Mouse (Mus musculus): ENCODE data around the gene Prkrip1. TPM values are rescaled to one million over a fixed set of nuclear protein-coding genes. Genes with fewer than 3 reads are reported as not detected.

The Prkrip1 gene
- polyA plus RNA-seq, 1 experiment from 2014 or later: 85.0 TPM

- H3K4me2 ChIP-seq (ENCODE audit: low read depth, severe bottlenecking): no peak overlapping the region
- H3K27ac ChIP-seq (replicated peaks; ENCODE audit: low read depth, low read length): no peak overlapping the region
- peaks cover 18% of the 10 kb centered on the region; the same call in 1 of the 2 replicates for H3K36me3 ChIP-seq (ENCODE audit: control insufficient read depth, insufficient read depth, low read length)
- no peaks in the 10 kb centered on the region for H3K4me1 ChIP-seq (ENCODE audit: control insufficient read depth, insufficient read depth, low read length)
- DNase-seq (ENCODE audit: low spot score) (no peak), ATAC-seq (ENCODE audit: insufficient number of reproducible peaks, low FRiP score, low TSS enrichment, low read depth) (no peak)
- H3K9ac ChIP-seq (ENCODE audit: low read length): no peak overlapping the region
- H3K9me3 ChIP-seq (ENCODE audit: control insufficient read depth, low read length): no peaks in the 10 kb centered on the region
- 85% methylated on average over 7 of the region's 7 CpGs for WGBS
- H3K27me3 ChIP-seq (ENCODE audit: control insufficient read depth, insufficient read depth, low read length): no peaks in the 10 kb centered on the region
- H3K4me3 ChIP-seq (ENCODE audit: low read depth, low read length): no peak overlapping the region
These were observed 6.9 kb downstream of the Prkrip1 start for GRCm38 (mm10) chr5:136191870-136192269.

- Histone ChIP-seq H3K9me3 (ENCODE audit: control insufficient read depth, low read length) (no peaks in the 10 kb centered on the region), H3K4me3 (ENCODE audit: low read depth, low read length) (no peak overlapping the region), H3K27ac (replicated peaks; ENCODE audit: low read depth, low read length) (no peak overlapping the region), H3K4me2 (ENCODE audit: low read depth, severe bottlenecking) (no peak overlapping the region), H3K27me3 (ENCODE audit: control insufficient read depth, insufficient read depth, low read length) (no peaks in the 10 kb centered on the region), H3K36me3 (ENCODE audit: control insufficient read depth, insufficient read depth, low read length) (peaks cover 12% of the 10 kb centered on the region), H3K9ac (ENCODE audit: low read length) (no peak overlapping the region), H3K4me1 (ENCODE audit: control insufficient read depth, insufficient read depth, low read length) (no peaks in the 10 kb centered on the region)
- DNase-seq (ENCODE audit: low spot score): peak; percentile 50
- no peak for ATAC-seq (ENCODE audit: insufficient number of reproducible peaks, low FRiP score, low TSS enrichment, low read depth)
- WGBS: 51% methylated on average over 4 of the region's 4 CpGs
These were observed 12.0 kb downstream of the Prkrip1 start for GRCm38 (mm10) chr5:136186723-136187122.

- Histone ChIP-seq H3K9me3 (ENCODE audit: control insufficient read depth, low read length) (no peaks in the 10 kb centered on the region), H3K27ac (replicated peaks; ENCODE audit: low read depth, low read length) (no peak overlapping the region), H3K4me2 (ENCODE audit: low read depth, severe bottlenecking) (no peak overlapping the region), H3K27me3 (ENCODE audit: control insufficient read depth, insufficient read depth, low read length) (no peaks in the 10 kb centered on the region), H3K4me1 (ENCODE audit: control insufficient read depth, insufficient read depth, low read length) (no peaks in the 10 kb centered on the region), H3K36me3 (ENCODE audit: control insufficient read depth, insufficient read depth, low read length) (peaks cover 20% of the 10 kb centered on the region), H3K9ac (ENCODE audit: low read length) (no peak overlapping the region), H3K4me3 (ENCODE audit: low read depth, low read length) (no peak overlapping the region)
- DNase-seq (ENCODE audit: low spot score) (no peak), ATAC-seq (ENCODE audit: insufficient number of reproducible peaks, low FRiP score, low TSS enrichment, low read depth) (no peak)
- WGBS: 92% methylated on average over 7 of the region's 7 CpGs
These were observed 15.0 kb downstream of the Prkrip1 start for GRCm38 (mm10) chr5:136183766-136184165.

GRCm38 (mm10) chr5:136182830-136183229 lies 15.9 kb downstream of the Prkrip1 start:
- Histone ChIP-seq H3K9me3 (ENCODE audit: control insufficient read depth, low read length) (no peaks in the 10 kb centered on the region), H3K4me1 (ENCODE audit: control insufficient read depth, insufficient read depth, low read length) (no peaks in the 10 kb centered on the region), H3K4me3 (ENCODE audit: low read depth, low read length) (no peak overlapping the region), H3K4me2 (ENCODE audit: low read depth, severe bottlenecking) (no peak overlapping the region), H3K27ac (replicated peaks; ENCODE audit: low read depth, low read length) (no peak overlapping the region), H3K27me3 (ENCODE audit: control insufficient read depth, insufficient read depth, low read length) (no peaks in the 10 kb centered on the region), H3K36me3 (ENCODE audit: control insufficient read depth, insufficient read depth, low read length) (peaks cover 16% of the 10 kb centered on the region), H3K9ac (ENCODE audit: low read length) (no peak overlapping the region)
- WGBS: 92% methylated on average over 4 of the region's 4 CpGs
- DNase-seq (ENCODE audit: low spot score): no peak
- ATAC-seq (ENCODE audit: insufficient number of reproducible peaks, low FRiP score, low TSS enrichment, low read depth): no peak

DNA sequence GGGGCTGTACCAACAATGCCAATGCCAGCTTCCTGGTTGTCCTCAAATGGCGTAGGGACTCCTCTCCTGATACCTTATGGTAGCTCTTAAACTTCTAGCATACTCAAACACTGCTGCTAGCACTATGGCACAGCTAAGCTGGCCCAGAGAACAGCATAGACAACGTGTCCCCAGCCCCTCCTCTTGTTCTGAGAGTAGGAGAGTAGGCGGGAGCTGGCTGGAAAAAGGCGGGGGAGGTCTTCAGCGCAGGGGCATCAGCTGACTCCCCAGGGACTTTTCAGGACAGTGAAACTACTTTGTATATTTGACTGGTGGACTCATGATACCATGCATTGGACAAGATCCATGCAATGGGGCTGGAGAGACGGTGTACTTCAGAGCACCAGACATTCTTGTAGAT lies 16.7 kb downstream of the Prkrip1 start:
- no peak for DNase-seq (ENCODE audit: low spot score)
- Histone ChIP-seq H3K4me3 (ENCODE audit: low read depth, low read length) (no peak overlapping the region), H3K9ac (ENCODE audit: low read length) (no peak overlapping the region), H3K4me1 (ENCODE audit: control insufficient read depth, insufficient read depth, low read length) (no peaks in the 10 kb centered on the region), H3K27me3 (ENCODE audit: control insufficient read depth, insufficient read depth, low read length) (no peaks in the 10 kb centered on the region), H3K9me3 (ENCODE audit: control insufficient read depth, low read length) (no peaks in the 10 kb centered on the region), H3K36me3 (ENCODE audit: control insufficient read depth, insufficient read depth, low read length) (peaks cover 16% of the 10 kb centered on the region), H3K4me2 (ENCODE audit: low read depth, severe bottlenecking) (no peak overlapping the region), H3K27ac (replicated peaks; ENCODE audit: low read depth, low read length) (no peak overlapping the region)
- 95% methylated on average over 6 of the region's 6 CpGs for WGBS
- no peak for ATAC-seq (ENCODE audit: insufficient number of reproducible peaks, low FRiP score, low TSS enrichment, low read depth)

GRCm38 (mm10) chr5:136181197-136181596 lies 17.6 kb downstream of the Prkrip1 start:
- Histone ChIP-seq H3K36me3 (ENCODE audit: control insufficient read depth, insufficient read depth, low read length) (peaks cover 16% of the 10 kb centered on the region), H3K4me2 (ENCODE audit: low read depth, severe bottlenecking) (no peak overlapping the region), H3K9ac (ENCODE audit: low read length) (no peak overlapping the region), H3K27me3 (ENCODE audit: control insufficient read depth, insufficient read depth, low read length) (no peaks in the 10 kb centered on the region), H3K9me3 (ENCODE audit: control insufficient read depth, low read length) (no peaks in the 10 kb centered on the region), H3K4me1 (ENCODE audit: control insufficient read depth, insufficient read depth, low read length) (no peaks in the 10 kb centered on the region), H3K27ac (replicated peaks; ENCODE audit: low read depth, low read length) (no peak overlapping the region), H3K4me3 (ENCODE audit: low read depth, low read length) (no peak overlapping the region)
- 95% methylated on average over 6 of the region's 6 CpGs for WGBS
- DNase-seq (ENCODE audit: low spot score) (no peak), ATAC-seq (ENCODE audit: insufficient number of reproducible peaks, low FRiP score, low TSS enrichment, low read depth) (no peak)

DNA sequence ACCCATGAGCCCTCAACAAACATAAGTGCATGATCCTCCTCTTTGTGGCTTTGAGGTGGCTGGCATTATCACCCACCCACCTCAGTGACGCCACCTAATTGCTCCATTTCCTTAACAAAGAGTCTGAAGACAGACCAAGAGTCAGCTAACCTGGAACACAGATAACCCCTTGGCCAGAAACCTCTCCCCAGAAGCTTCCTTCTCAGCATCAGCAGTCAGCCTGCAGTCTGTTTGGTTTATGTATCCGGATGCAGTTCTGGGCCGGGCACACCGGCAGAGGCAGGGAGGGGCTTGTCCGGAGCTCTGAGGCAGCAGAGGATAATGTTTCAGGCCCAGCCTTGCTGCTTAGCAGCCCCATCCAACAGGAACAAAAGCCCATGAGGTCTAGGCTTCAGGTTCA lies 19.2 kb downstream of the Prkrip1 start:
- no peak for ATAC-seq (ENCODE audit: insufficient number of reproducible peaks, low FRiP score, low TSS enrichment, low read depth)
- Histone ChIP-seq H3K4me2 (ENCODE audit: low read depth, severe bottlenecking) (no peak overlapping the region), H3K27ac (replicated peaks; ENCODE audit: low read depth, low read length) (no peak overlapping the region), H3K4me1 (ENCODE audit: control insufficient read depth, insufficient read depth, low read length) (no peaks in the 10 kb centered on the region), H3K36me3 (ENCODE audit: control insufficient read depth, insufficient read depth, low read length) (peaks cover 16% of the 10 kb centered on the region), H3K27me3 (ENCODE audit: control insufficient read depth, insufficient read depth, low read length) (no peaks in the 10 kb centered on the region), H3K9ac (ENCODE audit: low read length) (no peak overlapping the region), H3K4me3 (ENCODE audit: low read depth, low read length) (no peak overlapping the region), H3K9me3 (ENCODE audit: control insufficient read depth, low read length) (no peaks in the 10 kb centered on the region)
- no peak for DNase-seq (ENCODE audit: low spot score)
- WGBS: 72% methylated on average over 5 of the region's 5 CpGs

DNA sequence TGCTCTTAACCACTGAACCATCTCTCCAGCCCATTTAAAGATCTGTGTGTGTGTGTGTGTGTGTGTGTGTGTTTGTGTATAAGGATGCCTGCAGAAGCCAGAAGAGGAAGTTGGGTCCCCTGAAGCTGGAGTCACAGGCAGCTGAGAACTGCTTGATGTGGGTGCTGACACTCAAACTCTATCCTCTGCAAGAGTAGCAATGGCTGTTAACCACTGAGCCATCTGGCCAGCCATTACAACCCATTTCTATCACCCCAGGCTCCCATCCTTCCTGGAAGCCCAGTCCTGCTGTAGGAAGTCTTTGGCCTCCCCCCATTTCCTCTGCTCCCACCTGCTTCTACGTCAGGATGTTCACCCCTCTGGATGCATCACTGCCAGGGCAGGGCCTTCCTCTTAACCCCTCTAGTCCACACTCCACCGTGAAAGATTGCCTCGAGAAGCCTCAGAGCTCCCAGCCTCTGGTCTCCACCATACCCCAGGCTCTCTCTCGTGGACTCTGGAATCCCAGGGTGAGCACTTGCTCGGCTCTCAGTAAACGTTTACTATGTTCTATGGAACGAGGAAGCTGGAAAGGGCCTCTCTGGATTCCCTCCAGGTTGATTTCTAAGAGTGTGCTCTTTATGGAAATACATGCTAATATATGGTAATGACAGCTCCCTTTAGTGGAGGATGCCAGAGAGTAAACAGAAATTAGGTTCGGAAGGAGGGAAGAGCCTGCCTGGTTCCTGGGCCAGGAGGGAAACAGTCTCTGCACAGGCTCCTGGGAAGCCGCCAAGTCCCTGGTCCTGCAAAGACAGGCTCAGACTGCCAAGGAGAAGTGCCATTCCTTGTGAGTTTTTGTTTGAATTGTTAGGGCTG lies 24.9 kb downstream of the Prkrip1 start:
- DNase-seq (ENCODE audit: low spot score): no peak
- no peak overlapping the region for H3K9ac ChIP-seq (ENCODE audit: low read length)
- no peaks in the 10 kb centered on the region for H3K27me3 ChIP-seq (ENCODE audit: control insufficient read depth, insufficient read depth, low read length)
- no peak overlapping the region for H3K4me3 ChIP-seq (ENCODE audit: low read depth, low read length)
- no peak overlapping the region for H3K27ac ChIP-seq (replicated peaks; ENCODE audit: low read depth, low read length)
- 56% methylated on average over 9 of the region's 9 CpGs for WGBS
- no peaks in the 10 kb centered on the region for H3K4me1 ChIP-seq (ENCODE audit: control insufficient read depth, insufficient read depth, low read length)
- no peak for ATAC-seq (ENCODE audit: insufficient number of reproducible peaks, low FRiP score, low TSS enrichment, low read depth)
- no peaks in the 10 kb centered on the region for H3K9me3 ChIP-seq (ENCODE audit: control insufficient read depth, low read length)
- H3K4me2 ChIP-seq (ENCODE audit: low read depth, severe bottlenecking): no peak overlapping the region
- no peaks in the 10 kb centered on the region; the same call in 1 of the 2 replicates for H3K36me3 ChIP-seq (ENCODE audit: control insufficient read depth, insufficient read depth, low read length)
